Mouse (Mus musculus) heart, adult 2 months (tissue): ENCODE data around the gene 1700021F05Rik.

Experiments
- CTCF ChIP-seq: fragments of 200-600 bp; IDR thresholded peaks from 2 replicates; pipeline ENCODE4 v1.8.1; 2022; ENCODE audit warnings: antibody characterized with exemption, mild to moderate bottlenecking, moderate library complexity
- EP300 ChIP-seq: fragments of 200-500 bp; IDR thresholded peaks from 2 replicates; pipeline ENCODE4 v1.6.1; 2011; ENCODE audit warnings: low read depth, low read length, control low read depth; ENCODE audit not compliant: insufficient read depth
- POLR2A ChIP-seq: fragments of 200-500 bp; IDR thresholded peaks from 2 replicates; pipeline ENCODE4 v1.6.1; 2011; ENCODE audit warnings: mild to moderate bottlenecking, low read depth, low read length, control low read depth; ENCODE audit not compliant: insufficient read depth

- no peak for TF ChIP-seq POLR2A
- TF ChIP-seq CTCF = no peak
- TF ChIP-seq EP300 = no peak
Measured at GRCm38 (mm10) chr10:43578754-43579380, 38.1 kb upstream of the 1700021F05Rik start.
